Mouse (Mus musculus): Measurements from ENCODE around the gene Rsbn1.

- TF ChIP-seq CTCF (IDR thresholded peaks at IDR 0.05; ENCODE audit: extremely low read depth, insufficient read length, insufficient replicate concordance, low read depth, low read length) (no peak), POLR2A (IDR thresholded peaks at IDR 0.05; ENCODE audit: low read depth, low read length) (no peak)
These were observed 71.3 kb downstream of the Rsbn1 start for GRCm38 (mm10) chr3:103985194-103985593.

All from small intestine, adult 2 months (tissue).